Mouse (Mus musculus): ENCODE results near the gene Fam122a. TPM values are rescaled to one million over a fixed set of nuclear protein-coding genes. Genes with fewer than 3 reads are reported as not detected.

The Fam122a gene
- polyA plus RNA-seq (2016; fragmentation: Nextera tagmentation; extraction: Ambion mirVana) = 53.4 and 56.1 TPM in 2 replicates

DNA sequence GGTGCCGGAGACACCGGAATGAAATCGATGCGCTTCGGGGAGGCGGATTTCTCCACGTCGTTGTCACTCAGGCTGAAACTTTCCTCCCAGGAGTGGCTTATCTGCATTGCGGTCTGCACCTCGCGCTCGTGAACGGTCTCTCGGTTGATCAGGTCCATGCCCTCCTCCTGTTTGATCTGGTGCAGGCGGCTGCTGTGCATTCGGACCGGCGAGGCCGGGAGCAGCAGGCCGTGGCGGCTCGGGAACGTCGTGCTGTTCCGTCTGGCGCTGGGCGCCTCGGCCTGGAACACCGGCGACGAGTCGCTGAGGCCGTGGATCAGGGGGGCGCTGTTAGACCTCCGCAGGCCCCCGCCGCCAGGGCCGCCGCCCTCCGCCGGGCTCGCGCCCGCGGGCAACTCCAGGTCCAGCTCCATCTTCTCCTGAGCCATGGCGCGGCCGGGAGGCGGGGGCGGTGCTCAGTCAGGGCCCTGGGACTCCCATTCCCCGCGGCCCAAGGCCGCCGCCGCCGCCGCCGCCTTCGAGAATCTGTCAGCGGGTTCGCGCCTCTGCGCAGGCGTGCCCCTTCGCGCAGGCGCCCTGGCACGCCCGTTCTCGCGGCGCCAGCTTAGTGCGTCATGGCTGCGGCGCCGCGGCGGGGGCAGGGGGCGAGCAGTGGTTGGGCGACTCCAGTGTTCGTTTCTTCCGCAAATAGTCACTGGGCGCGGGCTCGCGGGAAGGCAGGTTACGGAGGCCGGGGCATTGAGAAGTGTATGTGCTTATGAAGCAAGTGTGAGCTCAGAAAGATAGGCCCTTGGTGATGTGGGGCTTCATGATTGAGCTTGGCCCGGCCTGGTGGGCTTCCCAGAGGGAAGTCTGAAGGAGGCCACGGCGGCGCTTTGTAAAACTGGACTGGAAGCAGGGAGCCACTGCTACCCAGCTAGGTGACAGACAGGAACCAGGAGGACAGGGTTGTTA is at the start of gene Fam122a:
Fam122a (minus strand) TSS at position 428 of the 954 bp plus-strand sequence.
- H3K9me3 ChIP-seq (replicated peaks) = no peaks in the 10 kb centered on the region
- 4% methylated on average over 86 of the region's 92 CpGs for WGBS
- H3K4me1 ChIP-seq (replicated peaks) = peaks cover 26% of the 10 kb centered on the region
- peak within 1 kb of the TSS; percentile 84 for H3K9ac ChIP-seq
- H3K4me3 ChIP-seq = peak within 1 kb of the TSS; percentile 67
- peaks cover 8% of the 10 kb centered on the region for H3K36me3 ChIP-seq
- peak within 1 kb of the TSS; percentile 92 for H3K27ac ChIP-seq (ENCODE audit: poor library complexity, severe bottlenecking)
- no peaks in the 10 kb centered on the region for H3K27me3 ChIP-seq (replicated peaks)
- ATAC-seq (ENCODE audit: insufficient number of reproducible peaks, low FRiP score) = peak; percentile 97
- H3K4me2 ChIP-seq = peak within 1 kb of the TSS; percentile 74

DNA sequence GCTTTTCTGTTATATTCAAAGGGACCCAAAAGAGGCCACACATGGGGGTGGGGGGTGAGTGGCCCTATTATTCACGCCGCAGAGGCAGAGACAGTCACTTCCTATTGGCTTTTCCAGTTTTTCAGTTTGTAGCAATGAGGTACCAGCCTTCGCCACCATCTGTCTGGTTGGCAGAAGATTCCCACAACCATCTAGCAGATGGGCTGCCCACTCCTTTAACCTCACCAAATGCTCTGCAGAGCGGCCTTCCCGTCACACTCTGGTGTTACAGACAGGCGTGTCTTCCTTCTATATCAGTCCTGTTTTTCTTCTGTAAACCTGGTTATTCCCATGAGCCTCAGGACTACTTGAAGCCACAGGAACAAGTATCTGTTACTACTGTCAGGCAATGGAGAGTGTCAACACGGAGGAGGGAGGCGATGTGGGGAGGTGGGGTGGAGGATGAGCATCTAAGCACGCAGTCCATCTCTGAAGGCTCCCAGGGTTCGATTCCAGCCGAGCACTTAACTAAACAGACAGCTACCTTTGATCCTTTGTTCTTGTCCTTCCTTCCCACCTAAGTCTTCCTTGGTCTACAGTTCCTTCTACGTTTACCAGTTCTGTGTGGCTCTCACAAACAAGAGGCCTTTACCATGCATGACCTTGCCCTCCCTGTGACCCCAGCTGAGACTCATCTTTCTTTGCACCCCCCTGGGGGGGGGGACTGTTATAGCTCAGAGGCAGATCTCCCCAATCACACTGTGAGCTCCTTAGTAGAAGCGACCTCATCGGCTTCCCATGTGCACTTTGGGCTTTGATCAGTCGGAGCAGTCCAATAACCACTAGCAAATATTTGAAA is 46.5 kb upstream of the Fam122a start:
- Histone ChIP-seq H3K36me3 (no peaks in the 10 kb centered on the region), H3K27me3 (replicated peaks) (no peaks in the 10 kb centered on the region), H3K4me1 (replicated peaks) (peaks cover 60% of the 10 kb centered on the region), H3K4me3 (no peak overlapping the region), H3K9ac (no peak overlapping the region), H3K4me2 (no peak overlapping the region), H3K27ac (ENCODE audit: poor library complexity, severe bottlenecking) (no peak overlapping the region), H3K9me3 (replicated peaks) (no peaks in the 10 kb centered on the region)
- 85% methylated on average over 15 of the region's 15 CpGs for WGBS
- no peak for ATAC-seq (ENCODE audit: insufficient number of reproducible peaks, low FRiP score)

DNA sequence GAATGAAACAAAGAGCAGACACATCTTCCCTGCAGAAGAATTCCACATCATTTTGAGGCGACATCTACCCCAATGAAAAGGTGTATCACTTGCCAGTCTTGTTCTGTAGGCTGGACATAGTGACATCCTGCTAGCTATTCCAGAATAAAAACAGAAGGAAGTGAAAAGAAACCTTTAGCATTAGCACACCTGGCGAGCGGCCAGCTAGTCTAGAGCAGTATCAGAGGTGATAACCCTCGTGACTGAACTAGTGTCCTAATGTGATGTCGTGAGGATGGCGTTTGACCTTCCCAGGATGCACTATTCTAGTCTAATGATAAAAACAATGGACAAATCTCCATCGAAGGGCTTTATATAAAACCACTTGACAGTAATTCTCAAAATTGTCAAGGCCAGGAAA is 44.8 kb upstream of the Fam122a start:
- 60% methylated on average over 7 of the region's 7 CpGs for WGBS
- Histone ChIP-seq H3K4me1 (replicated peaks) (peaks cover 56% of the 10 kb centered on the region), H3K27ac (ENCODE audit: poor library complexity, severe bottlenecking) (no peak overlapping the region), H3K4me3 (no peak overlapping the region), H3K9me3 (replicated peaks) (no peaks in the 10 kb centered on the region), H3K4me2 (no peak overlapping the region), H3K9ac (no peak overlapping the region), H3K27me3 (replicated peaks) (no peaks in the 10 kb centered on the region), H3K36me3 (no peaks in the 10 kb centered on the region)
- ATAC-seq (ENCODE audit: insufficient number of reproducible peaks, low FRiP score) = no peak

DNA sequence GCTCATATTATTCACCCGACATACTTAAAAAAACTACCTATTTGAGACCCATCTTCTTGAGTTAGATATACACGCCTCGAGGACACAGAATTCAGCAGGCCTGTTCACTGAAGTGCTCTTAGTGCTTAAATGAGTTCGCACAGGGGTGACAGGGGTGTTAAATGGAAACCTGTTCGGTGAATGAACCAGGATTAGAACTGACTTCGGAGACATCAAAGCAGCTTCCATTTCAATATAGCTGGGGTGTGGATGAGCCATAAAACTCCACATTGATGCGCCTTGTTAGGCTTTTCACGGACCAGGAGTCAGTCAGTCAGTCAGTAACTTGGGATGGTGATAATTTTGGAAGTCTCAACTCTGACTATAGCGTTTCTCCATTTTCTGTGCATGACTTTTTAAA is 44.0 kb upstream of the Fam122a start:
- Histone ChIP-seq H3K9me3 (replicated peaks) (no peaks in the 10 kb centered on the region), H3K27me3 (replicated peaks) (no peaks in the 10 kb centered on the region), H3K4me2 (no peak overlapping the region), H3K4me1 (replicated peaks) (peaks cover 54% of the 10 kb centered on the region), H3K4me3 (no peak overlapping the region), H3K36me3 (no peaks in the 10 kb centered on the region), H3K9ac (no peak overlapping the region), H3K27ac (ENCODE audit: poor library complexity, severe bottlenecking) (peak overlapping the region; percentile 23; the same call in 1 of the 2 replicates)
- 72% methylated on average over 9 of the region's 9 CpGs for WGBS
- no peak for ATAC-seq (ENCODE audit: insufficient number of reproducible peaks, low FRiP score)

DNA sequence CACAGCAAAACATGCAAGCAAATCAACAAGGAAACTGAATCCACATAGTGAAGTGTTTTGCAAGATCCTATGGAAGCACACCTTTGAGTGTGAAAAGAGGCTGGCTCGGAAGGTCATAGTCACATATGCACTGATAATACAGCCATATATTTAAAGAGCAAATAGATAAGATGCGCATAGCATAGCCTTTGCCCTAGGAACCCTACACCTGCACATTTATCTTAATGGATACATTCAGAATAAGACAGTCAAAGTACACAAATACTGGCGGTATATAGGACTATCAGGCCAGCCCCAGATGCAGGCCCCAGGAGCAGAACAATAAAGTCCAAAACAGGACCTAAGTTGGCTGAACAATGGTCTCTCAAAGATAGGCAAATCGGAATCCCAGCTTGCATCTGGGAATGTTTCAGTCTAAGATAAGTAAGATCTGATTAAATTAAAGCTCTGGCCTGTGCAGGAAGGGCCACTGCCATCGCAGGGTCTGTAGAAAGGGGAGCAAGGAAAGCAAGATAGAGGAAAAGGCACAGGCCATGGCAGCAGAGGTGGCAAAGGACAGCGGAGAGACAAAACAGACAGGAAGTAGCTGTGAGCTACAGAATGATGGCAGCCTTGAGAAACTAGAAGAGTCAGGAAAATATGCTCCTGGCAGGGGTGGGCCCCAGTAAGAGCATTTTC is 42.7 kb upstream of the Fam122a start:
- peaks cover 62% of the 10 kb centered on the region for H3K4me1 ChIP-seq (replicated peaks)
- ATAC-seq (ENCODE audit: insufficient number of reproducible peaks, low FRiP score) = no peak
- H3K9me3 ChIP-seq (replicated peaks) = no peaks in the 10 kb centered on the region
- H3K27me3 ChIP-seq (replicated peaks) = no peaks in the 10 kb centered on the region
- H3K36me3 ChIP-seq = no peaks in the 10 kb centered on the region
- WGBS = 69% methylated on average over 6 of the region's 6 CpGs
- H3K4me2 ChIP-seq = no peak overlapping the region
- H3K27ac ChIP-seq (ENCODE audit: poor library complexity, severe bottlenecking) = 0 out of 2 replicates have a peak overlapping the region, but pooled peaks have one; percentile 40
- H3K9ac ChIP-seq = no peak overlapping the region
- H3K4me3 ChIP-seq = no peak overlapping the region

DNA sequence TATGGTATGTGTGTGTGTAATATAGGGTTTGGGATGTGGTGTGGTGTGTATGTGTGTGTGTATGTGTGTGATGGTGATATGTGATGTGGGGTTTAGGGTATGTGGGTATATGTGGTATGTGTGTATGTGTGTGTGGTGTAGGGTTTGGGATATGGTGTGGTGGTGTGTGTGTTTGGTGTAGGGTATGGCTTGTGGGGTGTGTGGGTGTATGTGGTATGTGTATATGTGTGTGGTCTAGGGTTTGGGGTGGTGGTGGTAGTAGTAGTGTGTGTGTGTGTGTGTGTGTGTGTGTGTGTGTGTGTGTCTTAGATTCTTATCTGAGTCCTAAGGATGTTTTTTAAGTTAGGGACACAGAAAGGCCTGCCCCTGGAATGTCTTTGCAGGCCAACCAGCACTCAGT is 41.2 kb upstream of the Fam122a start:
- H3K27ac ChIP-seq (ENCODE audit: poor library complexity, severe bottlenecking) = no peak overlapping the region
- H3K27me3 ChIP-seq (replicated peaks) = no peaks in the 10 kb centered on the region
- no peaks in the 10 kb centered on the region for H3K9me3 ChIP-seq (replicated peaks)
- no peak overlapping the region for H3K9ac ChIP-seq
- no peaks in the 10 kb centered on the region for H3K36me3 ChIP-seq
- no peak overlapping the region for H3K4me2 ChIP-seq
- no peak overlapping the region for H3K4me3 ChIP-seq
- ATAC-seq (ENCODE audit: insufficient number of reproducible peaks, low FRiP score) = no peak
- peaks cover 63% of the 10 kb centered on the region for H3K4me1 ChIP-seq (replicated peaks)

DNA sequence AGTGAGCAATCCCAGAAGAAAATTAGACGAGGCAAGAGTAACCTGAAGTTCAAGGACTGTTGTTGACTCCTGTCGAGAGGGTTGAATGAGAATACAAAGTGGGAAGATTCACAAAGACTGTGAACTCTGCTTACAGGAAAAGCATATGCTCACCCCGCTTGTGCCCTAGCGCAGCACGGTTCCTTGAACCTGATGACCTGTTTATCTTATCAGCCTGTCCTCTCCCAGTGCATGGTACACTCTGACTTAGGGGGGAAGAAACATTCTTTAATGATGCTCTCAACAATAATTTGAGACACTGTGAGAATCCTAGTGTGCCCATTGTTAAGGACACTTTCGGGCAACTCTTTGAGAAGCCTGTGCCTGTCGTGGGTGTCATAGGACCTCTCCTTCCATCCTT is 39.9 kb upstream of the Fam122a start:
- Histone ChIP-seq H3K27me3 (replicated peaks) (no peaks in the 10 kb centered on the region), H3K27ac (ENCODE audit: poor library complexity, severe bottlenecking) (no peak overlapping the region), H3K36me3 (no peaks in the 10 kb centered on the region), H3K4me2 (no peak overlapping the region), H3K4me3 (no peak overlapping the region), H3K9ac (no peak overlapping the region), H3K4me1 (replicated peaks) (peaks cover 73% of the 10 kb centered on the region), H3K9me3 (replicated peaks) (no peaks in the 10 kb centered on the region)
- WGBS = 29% methylated on average over 7 of the region's 7 CpGs
- ATAC-seq (ENCODE audit: insufficient number of reproducible peaks, low FRiP score) = no peak

DNA sequence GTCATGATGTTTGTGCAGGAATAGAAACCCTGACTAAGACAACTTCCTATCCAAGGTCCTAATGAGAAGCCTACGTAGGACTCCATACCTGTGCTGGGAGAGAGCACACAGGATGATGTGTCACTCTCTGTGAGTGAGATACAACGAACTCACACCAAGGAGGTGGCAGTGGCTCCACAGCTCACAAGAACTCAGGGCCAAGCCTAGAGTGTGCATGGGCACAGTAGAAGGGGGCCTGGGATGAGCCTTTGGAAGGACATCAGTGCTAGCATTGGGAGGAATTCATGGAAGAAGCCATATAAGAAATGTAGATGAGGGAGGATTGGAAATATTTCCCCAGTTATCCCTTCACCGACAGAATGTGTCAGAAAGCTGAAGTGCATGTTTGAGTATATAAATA is 38.8 kb upstream of the Fam122a start:
- no peaks in the 10 kb centered on the region for H3K36me3 ChIP-seq
- no peak overlapping the region for H3K4me3 ChIP-seq
- no peaks in the 10 kb centered on the region for H3K9me3 ChIP-seq (replicated peaks)
- ATAC-seq (ENCODE audit: insufficient number of reproducible peaks, low FRiP score) = no peak
- 87% methylated on average over 3 of the region's 3 CpGs for WGBS
- peaks cover 73% of the 10 kb centered on the region for H3K4me1 ChIP-seq (replicated peaks)
- H3K9ac ChIP-seq = no peak overlapping the region
- H3K27me3 ChIP-seq (replicated peaks) = no peaks in the 10 kb centered on the region
- no peak overlapping the region for H3K27ac ChIP-seq (ENCODE audit: poor library complexity, severe bottlenecking)
- no peak overlapping the region for H3K4me2 ChIP-seq

DNA sequence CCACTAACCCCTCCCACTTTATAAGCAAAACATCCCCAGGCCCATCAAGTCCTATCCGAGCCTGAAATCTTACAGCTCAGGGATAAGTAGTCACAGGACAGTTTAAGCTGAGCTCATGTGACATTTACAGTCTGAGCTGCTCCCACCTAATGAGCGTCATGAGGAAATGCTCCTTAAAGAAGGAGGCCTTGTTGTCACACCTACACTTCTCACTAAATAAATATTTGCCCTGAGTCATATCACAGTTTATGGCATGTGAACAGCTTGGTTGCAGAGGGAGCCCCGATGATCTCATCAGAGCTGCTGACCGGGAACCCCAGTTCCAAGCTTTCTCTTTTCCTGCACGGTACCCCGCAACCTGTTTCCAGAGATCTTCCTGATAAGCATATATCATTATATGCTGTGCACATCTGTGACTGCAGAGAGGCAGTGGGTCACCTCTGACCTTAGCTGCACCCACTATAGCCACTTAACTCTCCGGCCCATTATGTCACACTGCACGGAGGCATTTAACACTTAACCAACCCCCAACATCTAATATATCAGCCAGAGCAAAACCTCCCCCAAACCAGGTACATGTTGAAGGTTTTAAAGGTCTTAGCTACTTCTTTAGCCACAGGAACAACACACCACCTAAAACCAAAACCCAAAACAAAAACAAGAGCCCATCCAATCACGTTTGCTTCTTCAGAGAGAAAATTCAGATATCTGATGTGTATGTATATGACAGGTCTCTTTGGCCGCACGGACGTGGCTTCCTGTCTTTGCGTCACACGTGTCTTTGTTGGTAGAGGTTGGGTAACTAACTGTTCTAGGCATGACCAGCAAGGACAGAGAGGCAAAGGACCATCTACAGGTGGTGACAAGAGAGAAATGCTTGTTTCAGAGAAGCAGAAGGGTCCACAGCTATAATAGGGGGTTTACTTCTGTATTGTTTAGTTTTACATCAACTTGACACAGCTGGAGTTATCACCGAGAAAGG is 37.8 kb upstream of the Fam122a start:
- Histone ChIP-seq H3K9ac (no peak overlapping the region), H3K4me3 (no peak overlapping the region), H3K36me3 (no peaks in the 10 kb centered on the region), H3K27ac (ENCODE audit: poor library complexity, severe bottlenecking) (no peak overlapping the region), H3K9me3 (replicated peaks) (no peaks in the 10 kb centered on the region), H3K4me2 (no peak overlapping the region), H3K4me1 (replicated peaks) (peaks cover 65% of the 10 kb centered on the region), H3K27me3 (replicated peaks) (no peaks in the 10 kb centered on the region)
- WGBS = 77% methylated on average over 15 of the region's 15 CpGs
- no peak for ATAC-seq (ENCODE audit: insufficient number of reproducible peaks, low FRiP score)
